Mouse (Mus musculus): ENCODE data around the gene Trappc1.

Gene Trappc1

GRCm38 (mm10) chr11:69369215-69369989, 45.6 kb downstream of the Trappc1 start, which contains the start of gene Chd3:
Gene Chd3 (minus strand): TSS chr11:69369406.
- no peak for DNase-seq (ENCODE audit: low spot score in 2 of 2)

- no peak for DNase-seq (ENCODE audit: low spot score in 2 of 2)
Measured at GRCm38 (mm10) chr11:69369990-69370816, 46.4 kb downstream of the Trappc1 start.

- DNase-seq (ENCODE audit: low spot score in 2 of 2), result no peak
Measured at GRCm38 (mm10) chr11:69370817-69371215, 47.0 kb downstream of the Trappc1 start.

GRCm38 (mm10) chr11:69371601-69372000, 47.8 kb downstream of the Trappc1 start:
- peak in 1 of 2 experiments; percentile 51 for DNase-seq (ENCODE audit: low spot score in 2 of 2)

DNA sequence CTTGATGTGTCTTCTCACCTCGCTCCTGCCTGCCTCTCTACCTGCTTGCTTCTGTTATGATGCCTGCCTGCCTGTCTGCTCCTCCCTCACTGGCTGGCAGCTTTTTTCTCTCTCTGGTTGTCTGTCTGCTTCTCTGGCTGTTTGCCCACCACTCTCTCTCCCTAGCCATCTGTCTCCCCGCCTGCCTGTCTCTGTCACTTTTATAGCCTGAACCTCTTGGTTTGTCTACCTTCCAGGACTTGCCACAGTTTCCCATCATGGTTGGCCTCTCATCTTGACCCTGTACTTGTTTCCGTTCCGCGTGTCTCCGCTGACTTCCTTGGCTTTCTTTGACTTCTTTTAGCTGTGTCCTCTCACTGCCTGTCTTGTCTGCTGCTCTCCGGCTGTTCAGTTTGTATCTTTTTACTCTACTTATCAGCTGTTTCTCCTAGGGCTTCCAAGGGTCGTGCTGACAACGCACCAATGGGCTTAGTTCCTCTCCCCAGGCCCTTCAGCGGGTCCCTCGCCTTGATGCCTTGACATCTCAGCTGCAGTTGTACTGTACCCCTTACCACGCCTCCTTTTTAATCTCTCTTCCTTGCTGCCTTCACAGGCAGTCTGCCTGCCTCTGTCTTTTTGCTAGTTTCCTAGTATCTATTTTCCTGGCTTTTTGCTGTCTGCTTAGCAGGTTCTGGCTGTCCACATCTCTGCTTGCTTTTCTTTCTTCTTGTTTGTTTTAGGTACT, 48.4 kb downstream of the Trappc1 start:
- DNase-seq (ENCODE audit: low spot score in 2 of 2), result peak; percentile 80 to 84

- DNase-seq (ENCODE audit: low spot score in 2 of 2), result no peak
Measured at GRCm38 (mm10) chr11:69372780-69373170, 49.0 kb downstream of the Trappc1 start.

DNA sequence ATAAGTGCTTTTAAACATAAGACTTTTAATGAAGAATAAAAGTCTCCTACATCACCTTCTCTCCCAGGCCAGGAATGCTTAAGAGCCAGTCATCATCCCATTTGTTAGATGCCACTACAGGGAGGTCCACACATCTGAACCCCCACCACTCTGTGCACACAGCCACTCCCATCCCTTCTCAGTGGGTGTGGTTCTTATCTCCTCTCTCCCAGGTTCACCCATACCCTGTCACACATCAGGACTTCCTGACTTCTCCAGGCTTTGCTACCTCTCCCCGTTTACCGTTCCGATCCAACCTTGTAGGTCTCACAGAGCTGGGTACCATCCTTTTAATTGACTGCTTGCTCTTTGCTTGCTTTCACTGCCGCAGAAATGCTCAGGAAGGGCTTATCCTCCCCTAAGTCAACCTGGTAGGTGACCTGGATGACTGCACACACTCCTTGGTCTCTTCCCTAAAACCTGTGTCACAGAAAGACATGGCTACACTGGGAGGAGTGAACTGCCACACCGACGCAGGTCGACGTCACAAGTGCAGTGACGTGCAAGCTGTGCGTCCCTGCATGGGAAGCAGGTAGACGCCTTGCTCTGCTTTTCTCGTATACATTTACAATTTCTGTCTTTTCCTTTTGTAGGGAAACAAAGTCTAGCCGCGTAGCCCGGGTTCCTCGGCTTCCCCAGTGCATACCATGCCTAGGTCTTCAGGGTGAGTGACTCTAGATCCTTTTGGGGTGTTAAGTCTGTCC, 49.6 kb downstream of the Trappc1 start:
- no peak for DNase-seq (ENCODE audit: low spot score in 2 of 2)
